Mouse (Mus musculus): Measurements from ENCODE around the gene Xdh. TPM values are rescaled to one million over a fixed set of nuclear protein-coding genes. Genes with fewer than 3 reads are reported as not detected.

Xdh gene
- polyA plus RNA-seq (2015; fragmentation: Nextera tagmentation; extraction: Ambion mirVana), result 0.06 and 0.14 TPM in 2 replicates

- WGBS, result 90% methylated on average over 13 of the region's 13 CpGs
Observed at GRCm38 (mm10) chr17:73950062-73950735, at the start of gene Xdh. Xdh (minus strand) TSS chr17:73950196.

GRCm38 (mm10) chr17:73995907-73996645 is 46.1 kb upstream of the Xdh start:
- ATAC-seq, result no peak
- H3K27ac ChIP-seq, result no peak overlapping the region
- no peak overlapping the region for H3K9ac ChIP-seq
- 94% methylated on average over 13 of the region's 13 CpGs for WGBS
- no peak overlapping the region for H3K4me3 ChIP-seq
- H3K4me2 ChIP-seq, result no peak overlapping the region
- H3K36me3 ChIP-seq (ENCODE audit: poor library complexity, severe bottlenecking), result no peaks in the 10 kb centered on the region
- H3K27me3 ChIP-seq, result no peaks in the 10 kb centered on the region
- no peaks in the 10 kb centered on the region for H3K4me1 ChIP-seq
- no peaks in the 10 kb centered on the region for H3K9me3 ChIP-seq (replicated peaks)

More at GRCm38 (mm10) chr17:73950062-73950735, at the start of gene Xdh:
- Histone ChIP-seq H3K36me3 (ENCODE audit: poor library complexity, severe bottlenecking) (no peaks in the 10 kb centered on the region), H3K4me3 (no peak within 1 kb of the TSS), H3K9ac (no peak within 1 kb of the TSS), H3K27ac (no peak within 1 kb of the TSS), H3K9me3 (replicated peaks) (no peaks in the 10 kb centered on the region), H3K4me2 (no peak within 1 kb of the TSS), H3K27me3 (no peaks in the 10 kb centered on the region), H3K4me1 (no peaks in the 10 kb centered on the region)
- no peak for ATAC-seq

GRCm38 (mm10) chr17:73991264-73991663 is 41.3 kb upstream of the Xdh start:
- Histone ChIP-seq H3K4me1 (no peaks in the 10 kb centered on the region), H3K27me3 (no peaks in the 10 kb centered on the region), H3K36me3 (ENCODE audit: poor library complexity, severe bottlenecking) (no peaks in the 10 kb centered on the region), H3K9me3 (replicated peaks) (no peaks in the 10 kb centered on the region), H3K4me3 (no peak overlapping the region), H3K4me2 (no peak overlapping the region), H3K27ac (no peak overlapping the region), H3K9ac (no peak overlapping the region)
- WGBS, result 87% methylated on average over 4 of the region's 4 CpGs
- ATAC-seq, result no peak

- Histone ChIP-seq H3K27ac (no peak overlapping the region), H3K9me3 (replicated peaks) (no peaks in the 10 kb centered on the region), H3K4me3 (no peak overlapping the region), H3K27me3 (no peaks in the 10 kb centered on the region), H3K4me1 (no peaks in the 10 kb centered on the region), H3K9ac (no peak overlapping the region), H3K36me3 (ENCODE audit: poor library complexity, severe bottlenecking) (no peaks in the 10 kb centered on the region), H3K4me2 (no peak overlapping the region)
- 79% methylated on average over 2 of the region's 2 CpGs for WGBS
- ATAC-seq, result no peak
Observed at GRCm38 (mm10) chr17:73986571-73986970, 36.6 kb upstream of the Xdh start.

GRCm38 (mm10) chr17:73985936-73986335 is 35.9 kb upstream of the Xdh start:
- no peaks in the 10 kb centered on the region for H3K36me3 ChIP-seq (ENCODE audit: poor library complexity, severe bottlenecking)
- ATAC-seq, result no peak
- 89% methylated on average over 4 of the region's 4 CpGs for WGBS
- no peaks in the 10 kb centered on the region for H3K9me3 ChIP-seq (replicated peaks)
- no peak overlapping the region for H3K4me3 ChIP-seq
- H3K27me3 ChIP-seq, result no peaks in the 10 kb centered on the region
- no peak overlapping the region for H3K9ac ChIP-seq
- no peak overlapping the region for H3K27ac ChIP-seq
- no peaks in the 10 kb centered on the region for H3K4me1 ChIP-seq
- H3K4me2 ChIP-seq, result no peak overlapping the region

GRCm38 (mm10) chr17:73984508-73984907 is 34.5 kb upstream of the Xdh start:
- Histone ChIP-seq H3K9ac (no peak overlapping the region), H3K9me3 (replicated peaks) (no peaks in the 10 kb centered on the region), H3K4me3 (no peak overlapping the region), H3K27me3 (no peaks in the 10 kb centered on the region), H3K4me2 (no peak overlapping the region), H3K4me1 (no peaks in the 10 kb centered on the region), H3K36me3 (ENCODE audit: poor library complexity, severe bottlenecking) (no peaks in the 10 kb centered on the region), H3K27ac (no peak overlapping the region)
- WGBS, result 36% methylated on average over 4 of the region's 4 CpGs
- ATAC-seq, result no peak

GRCm38 (mm10) chr17:73982871-73983270 is 32.9 kb upstream of the Xdh start:
- Histone ChIP-seq H3K4me1 (no peaks in the 10 kb centered on the region), H3K27ac (no peak overlapping the region), H3K27me3 (no peaks in the 10 kb centered on the region), H3K4me3 (no peak overlapping the region), H3K9me3 (replicated peaks) (no peaks in the 10 kb centered on the region), H3K9ac (no peak overlapping the region), H3K36me3 (ENCODE audit: poor library complexity, severe bottlenecking) (no peaks in the 10 kb centered on the region), H3K4me2 (no peak overlapping the region)
- 73% methylated on average over 1 of the region's 1 CpGs for WGBS
- no peak for ATAC-seq

- H3K27me3 ChIP-seq, result no peaks in the 10 kb centered on the region
- H3K27ac ChIP-seq, result no peak overlapping the region
- H3K36me3 ChIP-seq (ENCODE audit: poor library complexity, severe bottlenecking), result no peaks in the 10 kb centered on the region
- no peaks in the 10 kb centered on the region for H3K4me1 ChIP-seq
- no peak for ATAC-seq
- no peak overlapping the region for H3K4me3 ChIP-seq
- no peaks in the 10 kb centered on the region for H3K9me3 ChIP-seq (replicated peaks)
- no peak overlapping the region for H3K4me2 ChIP-seq
- no peak overlapping the region for H3K9ac ChIP-seq
Observed at GRCm38 (mm10) chr17:73976066-73976465, 26.1 kb upstream of the Xdh start.

GRCm38 (mm10) chr17:73972648-73973047 is 22.7 kb upstream of the Xdh start:
- Histone ChIP-seq H3K4me3 (no peak overlapping the region), H3K36me3 (ENCODE audit: poor library complexity, severe bottlenecking) (no peaks in the 10 kb centered on the region), H3K9ac (no peak overlapping the region), H3K9me3 (replicated peaks) (no peaks in the 10 kb centered on the region), H3K27ac (no peak overlapping the region), H3K4me2 (no peak overlapping the region), H3K27me3 (no peaks in the 10 kb centered on the region), H3K4me1 (no peaks in the 10 kb centered on the region)
- ATAC-seq, result no peak
- 91% methylated on average over 11 of the region's 11 CpGs for WGBS

- no peak for ATAC-seq
- Histone ChIP-seq H3K4me2 (no peak overlapping the region), H3K36me3 (ENCODE audit: poor library complexity, severe bottlenecking) (no peaks in the 10 kb centered on the region), H3K27me3 (no peaks in the 10 kb centered on the region), H3K27ac (no peak overlapping the region), H3K4me3 (no peak overlapping the region), H3K9me3 (replicated peaks) (no peaks in the 10 kb centered on the region), H3K4me1 (no peaks in the 10 kb centered on the region), H3K9ac (no peak overlapping the region)
- 83% methylated on average over 4 of the region's 4 CpGs for WGBS
Observed at GRCm38 (mm10) chr17:73971291-73971690, 21.3 kb upstream of the Xdh start.

GRCm38 (mm10) chr17:73970361-73971027 is 20.5 kb upstream of the Xdh start:
- Histone ChIP-seq H3K36me3 (ENCODE audit: poor library complexity, severe bottlenecking) (no peaks in the 10 kb centered on the region), H3K9ac (no peak overlapping the region), H3K27me3 (no peaks in the 10 kb centered on the region), H3K4me1 (no peaks in the 10 kb centered on the region), H3K27ac (no peak overlapping the region), H3K4me2 (no peak overlapping the region), H3K9me3 (replicated peaks) (no peaks in the 10 kb centered on the region), H3K4me3 (no peak overlapping the region)
- no peak for ATAC-seq
- 83% methylated on average over 3 of the region's 3 CpGs for WGBS

- Histone ChIP-seq H3K9ac (no peak overlapping the region), H3K4me3 (no peak overlapping the region), H3K4me2 (no peak overlapping the region), H3K4me1 (no peaks in the 10 kb centered on the region), H3K27ac (no peak overlapping the region), H3K9me3 (replicated peaks) (no peaks in the 10 kb centered on the region), H3K36me3 (ENCODE audit: poor library complexity, severe bottlenecking) (no peaks in the 10 kb centered on the region), H3K27me3 (no peaks in the 10 kb centered on the region)
- ATAC-seq, result no peak
- WGBS, result 91% methylated on average over 9 of the region's 9 CpGs
Observed at GRCm38 (mm10) chr17:73964856-73965255, 14.9 kb upstream of the Xdh start.

Data from forebrain, embryonic 13.5 days (tissue).